Mouse (Mus musculus) limb, embryonic 15.5 days (tissue): Measurements from ENCODE around the gene Spin4. TPM values are rescaled to one million over a fixed set of nuclear protein-coding genes. Genes with fewer than 3 reads are reported as not detected.

Experiments used
- ATAC-seq: fragments of 200-750 bp; cut with Nextera tagmentation; 2 replicates; pipeline ENCODE4 v1.8.0; 2017; ENCODE audit warnings: low read depth, moderate TSS enrichment; ENCODE audit not compliant: insufficient number of reproducible peaks, low FRiP score, low TSS enrichment
- H3K27ac ChIP-seq: fragments of 300-500 bp; sonication (generic); 2 replicates; pipeline ENCODE4 v1.5.1; 2015; ENCODE audit warnings: moderate library complexity, mild to moderate bottlenecking, inconsistent platforms
- H3K27me3 ChIP-seq: fragments of 300-500 bp; sonication (generic); 2 replicates; pipeline ENCODE4 v1.6.1; 2015; ENCODE audit warnings: inconsistent platforms
- H3K36me3 ChIP-seq: fragments of 300-500 bp; sonication (generic); 2 replicates; pipeline ENCODE4 v1.6.1; 2015; ENCODE audit warnings: inconsistent platforms
- H3K4me1 ChIP-seq: fragments of 300-500 bp; sonication (generic); 2 replicates; pipeline ENCODE4 v1.6.1; 2015; ENCODE audit warnings: inconsistent platforms
- H3K4me2 ChIP-seq: fragments of 300-500 bp; sonication (generic); 2 replicates; pipeline ENCODE4 v1.6.1; 2015; ENCODE audit warnings: mild to moderate bottlenecking, inconsistent platforms
- H3K4me3 ChIP-seq: fragments of 300-500 bp; sonication (generic); 2 replicates; pipeline ENCODE4 v1.5.1; 2015; ENCODE audit warnings: mild to moderate bottlenecking, inconsistent platforms
- H3K9ac ChIP-seq: fragments of 300-500 bp; sonication (generic); 2 replicates; pipeline ENCODE4 v1.6.1; 2015; ENCODE audit warnings: inconsistent platforms
- H3K9me3 ChIP-seq: fragments of 300-500 bp; sonication (generic); 2 replicates; pipeline ENCODE4 v1.6.1; 2016; ENCODE audit warnings: inconsistent platforms
- WGBS: fragments of 180-500 bp; shearing (Covaris S2); methylation state at CpG from one replicate; pipeline ENCODE4 v1.1.7; 2015; 5-methylcytosine and 5-hydroxymethylcytosine counted together
- polyA plus RNA-seq: library from polyadenylated mRNA; unstranded; fragments of >200 nt; fragmentation: Nextera tagmentation; extraction: Ambion mirVana; gene quantifications from 2 replicates; pipeline ENCODE4 v1.2.1, GENCODE M21; 2015

Spin4 gene
- 12.5 and 12.9 TPM in 2 replicates for polyA plus RNA-seq

GRCm38 (mm10) chrX:95026361-95026892 lies at the start of gene Spin4:
Gene Spin4 (minus strand): TSS chrX:95026682.
- peak within 1 kb of the TSS; percentile 54 for H3K9ac ChIP-seq
- 12% methylated on average over 29 of the region's 30 CpGs for WGBS
- no peaks in the 10 kb centered on the region for H3K4me1 ChIP-seq
- H3K9me3 ChIP-seq = no peaks in the 10 kb centered on the region
- peak; percentile 91 for ATAC-seq
- H3K36me3 ChIP-seq = no peaks in the 10 kb centered on the region
- H3K27ac ChIP-seq = peak within 1 kb of the TSS; percentile 95
- H3K27me3 ChIP-seq = peaks cover 10% of the 10 kb centered on the region; the same call in 1 of the 2 replicates
- peak within 1 kb of the TSS; percentile 49 for H3K4me3 ChIP-seq
- H3K4me2 ChIP-seq = peak within 1 kb of the TSS; percentile 47

- Histone ChIP-seq H3K27ac (no peak overlapping the region), H3K4me3 (no peak overlapping the region), H3K4me1 (no peaks in the 10 kb centered on the region), H3K36me3 (no peaks in the 10 kb centered on the region), H3K9me3 (no peaks in the 10 kb centered on the region), H3K4me2 (no peak overlapping the region), H3K27me3 (peaks cover 10% of the 10 kb centered on the region; the same call in 1 of the 2 replicates), H3K9ac (no peak overlapping the region)
- WGBS = 55% methylated on average over 5 of the region's 5 CpGs
- ATAC-seq = no peak
Observed at GRCm38 (mm10) chrX:95027907-95028306, 1.4 kb upstream of the Spin4 start.

GRCm38 (mm10) chrX:95025779-95026360 lies 612 bp downstream of the Spin4 start:
- Histone ChIP-seq H3K27me3 (peaks cover 10% of the 10 kb centered on the region; the same call in 1 of the 2 replicates), H3K4me3 (peak overlapping the region; percentile 49), H3K9ac (peak overlapping the region; percentile 54), H3K27ac (peak overlapping the region; percentile 95), H3K9me3 (no peaks in the 10 kb centered on the region), H3K4me1 (no peaks in the 10 kb centered on the region), H3K4me2 (peak overlapping the region; percentile 47), H3K36me3 (no peaks in the 10 kb centered on the region)
- WGBS = 26% methylated on average over 23 of the region's 23 CpGs
- ATAC-seq = no peak

GRCm38 (mm10) chrX:95012033-95012432 lies 14.4 kb downstream of the Spin4 start:
- H3K27ac ChIP-seq = no peak overlapping the region
- 20% methylated on average over 4 of the region's 4 CpGs for WGBS
- H3K27me3 ChIP-seq = no peaks in the 10 kb centered on the region
- no peaks in the 10 kb centered on the region for H3K4me1 ChIP-seq
- H3K9me3 ChIP-seq = no peaks in the 10 kb centered on the region
- H3K36me3 ChIP-seq = no peaks in the 10 kb centered on the region
- ATAC-seq = no peak
- no peak overlapping the region for H3K4me2 ChIP-seq
- H3K9ac ChIP-seq = no peak overlapping the region
- H3K4me3 ChIP-seq = no peak overlapping the region

GRCm38 (mm10) chrX:94998845-94999244 lies 27.6 kb downstream of the Spin4 start:
- Histone ChIP-seq H3K9ac (no peak overlapping the region), H3K4me3 (no peak overlapping the region), H3K36me3 (no peaks in the 10 kb centered on the region), H3K27ac (no peak overlapping the region), H3K9me3 (no peaks in the 10 kb centered on the region), H3K4me2 (no peak overlapping the region), H3K27me3 (no peaks in the 10 kb centered on the region), H3K4me1 (no peaks in the 10 kb centered on the region)
- no peak for ATAC-seq
- 91% methylated on average over 11 of the region's 11 CpGs for WGBS

GRCm38 (mm10) chrX:94994113-94994512 lies 32.4 kb downstream of the Spin4 start:
- H3K27me3 ChIP-seq = peaks cover 9% of the 10 kb centered on the region
- WGBS = 49% methylated on average over 3 of the region's 3 CpGs
- no peak overlapping the region for H3K27ac ChIP-seq
- no peak overlapping the region for H3K4me3 ChIP-seq
- H3K9me3 ChIP-seq = no peaks in the 10 kb centered on the region
- no peak overlapping the region for H3K9ac ChIP-seq
- no peak overlapping the region for H3K4me2 ChIP-seq
- no peaks in the 10 kb centered on the region for H3K4me1 ChIP-seq
- no peak for ATAC-seq
- H3K36me3 ChIP-seq = no peaks in the 10 kb centered on the region

GRCm38 (mm10) chrX:94990903-94991302 lies 35.6 kb downstream of the Spin4 start:
- Histone ChIP-seq H3K4me3 (peak overlapping the region; percentile 34; the same call in 1 of the 2 replicates), H3K27ac (no peak overlapping the region)

GRCm38 (mm10) chrX:94990080-94990825 lies 36.2 kb downstream of the Spin4 start:
- 19% methylated on average over 29 of the region's 29 CpGs for WGBS
- H3K4me1 ChIP-seq = no peaks in the 10 kb centered on the region
- H3K4me3 ChIP-seq = peak overlapping the region; percentile 34
- peaks cover 12% of the 10 kb centered on the region for H3K27me3 ChIP-seq
- H3K9ac ChIP-seq = 0 out of 2 replicates have a peak overlapping the region, but pooled peaks have one; percentile 10
- no peak for ATAC-seq
- H3K9me3 ChIP-seq = no peaks in the 10 kb centered on the region
- H3K4me2 ChIP-seq = peak overlapping the region; percentile 52
- no peaks in the 10 kb centered on the region for H3K36me3 ChIP-seq
- no peak overlapping the region for H3K27ac ChIP-seq

More at GRCm38 (mm10) chrX:94990903-94991302, 35.6 kb downstream of the Spin4 start:
- WGBS = 67% methylated on average over 2 of the region's 2 CpGs
- no peaks in the 10 kb centered on the region for H3K9me3 ChIP-seq
- no peak overlapping the region for H3K9ac ChIP-seq
- no peaks in the 10 kb centered on the region for H3K36me3 ChIP-seq
- peak overlapping the region; percentile 52; the same call in 1 of the 2 replicates for H3K4me2 ChIP-seq
- ATAC-seq = no peak
- no peaks in the 10 kb centered on the region for H3K4me1 ChIP-seq
- peaks cover 9% of the 10 kb centered on the region for H3K27me3 ChIP-seq

Other genes starting within 250 kb of the Spin4 start
- 19.6 and 22.3 TPM in 2 replicates for gene Arhgef9, start 170.2 kb upstream of the Spin4 start, polyA plus RNA-seq